Mouse (Mus musculus) thymus, adult 2 months (tissue): ENCODE results near the gene Celf5.

Source experiments
- CTCF ChIP-seq: fragments of 200-500 bp; IDR thresholded peaks from 2 replicates; pipeline ENCODE4 v1.5.1; 2012; ENCODE audit warnings: mild to moderate bottlenecking, control low read depth, low read length, moderate library complexity, borderline replicate concordance; ENCODE audit not compliant: control insufficient read depth, poor library complexity, insufficient read depth; ENCODE audit errors: extremely low read depth
- POLR2A ChIP-seq: fragments of 200-500 bp; IDR thresholded peaks from 2 replicates; pipeline ENCODE4 v1.6.1; 2012; ENCODE audit warnings: mild to moderate bottlenecking, low read length, control low read depth, moderate library complexity; ENCODE audit not compliant: control insufficient read depth, poor library complexity, insufficient read depth; ENCODE audit errors: extremely low read depth

- TF ChIP-seq CTCF = no peak
- TF ChIP-seq POLR2A = no peak
Measured at GRCm38 (mm10) chr10:81451365-81451745, 31.2 kb downstream of the Celf5 start.
